Mouse (Mus musculus) spleen, adult 2 months (tissue): Measurements from ENCODE around the gene Olfr31.

ENCODE experiments used
- CTCF ChIP-seq: fragments of 200-500 bp; IDR thresholded peaks from 2 replicates; pipeline ENCODE4 v1.5.1; 2011; ENCODE audit warnings: mild to moderate bottlenecking, inconsistent platforms; ENCODE audit not compliant: insufficient read depth, insufficient read length, insufficient replicate concordance; ENCODE audit errors: extremely low read depth
- POLR2A ChIP-seq: fragments of 200-500 bp; IDR thresholded peaks from 2 replicates; pipeline ENCODE4 v1.6.1; 2011; ENCODE audit warnings: low read depth, low read length, inconsistent platforms

GRCm38 (mm10) chr14:14345948-14346812, 23.6 kb downstream of the Olfr31 start, which contains the start of gene Il3ra:
- TF ChIP-seq CTCF = no peak
- no peak for TF ChIP-seq POLR2A
